Mouse (Mus musculus) neural tube, embryonic 11.5 days (tissue): ENCODE measurements at regions not wholly inside any gene's neighbourhood (a gene's known extent, or its start where the extent isn't known, plus 50 kb on each side); places are given as distances from the start of the nearest gene placed in this dataset.
A peak's percentile ranks its signal among the peaks of the same experiment; 100 is the strongest.

Source experiments
- ATAC-seq: fragments of 200-750 bp; cut with Nextera tagmentation; 2 replicates; pipeline ENCODE4 v1.8.0; 2017; ENCODE audit warnings: moderate number of reproducible peaks, mild to moderate bottlenecking, moderate TSS enrichment, moderate library complexity; ENCODE audit not compliant: insufficient read depth, low FRiP score, low TSS enrichment
- DNase-seq: peaks from one replicate; pipeline ENCODE4 v3.0.0-alpha.2; 2015; ENCODE audit warnings: low spot score
- H3K27ac ChIP-seq: fragments of 300-500 bp; sonication (generic); 2 replicates; pipeline ENCODE4 v1.5.1; 2014; ENCODE audit warnings: low read depth, mild to moderate bottlenecking, low read length
- H3K27me3 ChIP-seq: fragments of 300-500 bp; sonication (generic); 2 replicates; pipeline ENCODE4 v1.6.1; 2014; ENCODE audit warnings: mild to moderate bottlenecking, low read length, mixed read lengths; ENCODE audit not compliant: control insufficient read depth, insufficient read depth
- H3K36me3 ChIP-seq: fragments of 300-500 bp; sonication (generic); 2 replicates; pipeline ENCODE4 v1.6.1; 2014; ENCODE audit warnings: mild to moderate bottlenecking, low read length, moderate library complexity, mixed read lengths; ENCODE audit not compliant: control insufficient read depth, insufficient read depth
- H3K4me1 ChIP-seq: fragments of 300-500 bp; sonication (generic); 2 replicates; pipeline ENCODE4 v1.6.1; 2014; ENCODE audit warnings: low read length, mixed read lengths; ENCODE audit not compliant: control insufficient read depth, insufficient read depth
- H3K4me2 ChIP-seq: fragments of 300-500 bp; sonication (generic); 2 replicates; pipeline ENCODE4 v1.6.1; 2014; ENCODE audit warnings: low read depth, mild to moderate bottlenecking, moderate library complexity
- H3K4me3 ChIP-seq: fragments of 300-500 bp; sonication (generic); 2 replicates; pipeline ENCODE4 v1.5.1; 2014; ENCODE audit warnings: low read depth, low read length
- H3K9ac ChIP-seq: fragments of 300-500 bp; sonication (generic); 2 replicates; pipeline ENCODE4 v1.6.1; 2014; ENCODE audit warnings: mild to moderate bottlenecking, low read length
- H3K9me3 ChIP-seq: fragments of 300-500 bp; sonication (generic); 2 replicates; pipeline ENCODE4 v1.6.1; 2016; ENCODE audit warnings: low read length; ENCODE audit not compliant: control insufficient read depth
- WGBS: fragments of 180-500 bp; shearing (Covaris S2); extraction: QIAGEN DNeasy Blood & Tissue Kit; methylation state at CpG from one replicate; pipeline ENCODE4 v1.1.7; 2014; 5-methylcytosine and 5-hydroxymethylcytosine counted together

DNA sequence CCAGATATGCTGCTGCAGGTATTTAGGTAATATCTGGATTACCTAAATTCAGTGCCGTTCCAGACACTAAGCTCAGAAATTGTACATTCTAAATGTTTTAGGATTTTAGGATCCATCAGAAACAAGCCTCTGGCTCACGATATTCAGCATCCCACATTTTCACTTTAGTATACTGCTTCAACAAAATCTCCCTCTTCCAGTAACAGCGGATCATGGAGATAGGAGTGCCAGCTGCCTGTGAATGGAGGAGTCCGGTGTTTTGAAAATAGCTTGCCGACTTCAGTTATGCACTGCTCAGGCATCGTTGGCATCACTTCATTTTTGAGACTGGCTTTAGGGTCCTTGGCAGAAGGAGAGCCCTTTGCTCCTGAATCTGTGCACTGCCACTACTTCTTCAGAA, 2199.5 kb downstream of the 9330182O14Rik start:
- H3K9ac ChIP-seq, result no peak overlapping the region
- no peak overlapping the region for H3K4me2 ChIP-seq
- H3K4me3 ChIP-seq, result no peak overlapping the region
- ATAC-seq (no peak), DNase-seq (no peak)
- no peaks in the 10 kb centered on the region for H3K4me1 ChIP-seq
- H3K27me3 ChIP-seq, result no peaks in the 10 kb centered on the region
- 91% methylated on average over 6 of the region's 6 CpGs for WGBS
- H3K36me3 ChIP-seq, result no peaks in the 10 kb centered on the region
- H3K9me3 ChIP-seq, result no peaks in the 10 kb centered on the region
- no peak overlapping the region for H3K27ac ChIP-seq

- WGBS, result 92% methylated on average over 3 of the region's 3 CpGs
- no peaks in the 10 kb centered on the region for H3K36me3 ChIP-seq
Measured at GRCm38 (mm10) chr15:42346131-42346530, 2212.0 kb downstream of the 9330182O14Rik start.

DNA sequence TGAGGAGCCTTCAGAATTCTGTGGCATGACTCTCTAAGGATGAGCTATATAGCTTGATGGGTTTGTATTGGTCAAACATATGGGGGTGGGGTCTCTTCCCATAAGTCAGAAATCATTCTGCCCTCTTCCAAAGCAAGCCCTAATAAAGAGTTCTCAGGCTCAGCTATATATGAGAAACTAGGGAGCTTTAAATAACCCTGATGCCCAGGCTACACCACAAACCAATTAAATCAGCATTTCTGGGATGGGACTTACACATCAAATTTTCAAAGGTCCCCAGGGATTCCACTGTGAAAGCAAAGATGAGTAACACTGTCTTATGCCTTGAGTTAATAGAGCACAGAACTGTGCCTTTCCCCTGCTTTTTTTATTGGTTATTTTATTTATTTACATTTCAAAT, 2227.7 kb downstream of the 9330182O14Rik start:
- no peak overlapping the region for H3K4me3 ChIP-seq
- H3K4me2 ChIP-seq, result no peak overlapping the region
- no peaks in the 10 kb centered on the region for H3K9me3 ChIP-seq
- DNase-seq (no peak), ATAC-seq (peak; percentile 50; the same call in 1 of the 2 replicates)
- H3K4me1 ChIP-seq, result no peaks in the 10 kb centered on the region
- H3K27me3 ChIP-seq, result no peaks in the 10 kb centered on the region
- H3K27ac ChIP-seq, result no peak overlapping the region
- H3K9ac ChIP-seq, result no peak overlapping the region
- no peaks in the 10 kb centered on the region for H3K36me3 ChIP-seq

More at GRCm38 (mm10) chr15:42346131-42346530, 2212.0 kb downstream of the 9330182O14Rik start:
- Histone ChIP-seq H3K4me2 (no peak overlapping the region), H3K4me3 (no peak overlapping the region), H3K9ac (no peak overlapping the region), H3K4me1 (no peaks in the 10 kb centered on the region), H3K9me3 (no peaks in the 10 kb centered on the region), H3K27ac (no peak overlapping the region), H3K27me3 (no peaks in the 10 kb centered on the region)
- no peak for DNase-seq
- ATAC-seq, result no peak

- Histone ChIP-seq H3K4me1 (no peaks in the 10 kb centered on the region), H3K4me3 (no peak overlapping the region), H3K9me3 (no peaks in the 10 kb centered on the region), H3K27me3 (no peaks in the 10 kb centered on the region), H3K9ac (no peak overlapping the region), H3K27ac (no peak overlapping the region), H3K4me2 (no peak overlapping the region), H3K36me3 (no peaks in the 10 kb centered on the region)
- 97% methylated on average over 1 of the region's 1 CpGs for WGBS
- DNase-seq (no peak), ATAC-seq (no peak)
Measured at GRCm38 (mm10) chr15:42364979-42365378, 2230.8 kb downstream of the 9330182O14Rik start.

GRCm38 (mm10) chr15:42366796-42367195, 2232.6 kb downstream of the 9330182O14Rik start:
- no peaks in the 10 kb centered on the region for H3K27me3 ChIP-seq
- WGBS, result 44% methylated on average over 3 of the region's 3 CpGs
- H3K36me3 ChIP-seq, result no peaks in the 10 kb centered on the region
- no peak overlapping the region for H3K4me3 ChIP-seq
- H3K27ac ChIP-seq, result no peak overlapping the region
- no peak overlapping the region for H3K4me2 ChIP-seq
- no peaks in the 10 kb centered on the region for H3K9me3 ChIP-seq
- ATAC-seq (no peak), DNase-seq (no peak)
- H3K9ac ChIP-seq, result no peak overlapping the region
- H3K4me1 ChIP-seq, result no peaks in the 10 kb centered on the region

DNA sequence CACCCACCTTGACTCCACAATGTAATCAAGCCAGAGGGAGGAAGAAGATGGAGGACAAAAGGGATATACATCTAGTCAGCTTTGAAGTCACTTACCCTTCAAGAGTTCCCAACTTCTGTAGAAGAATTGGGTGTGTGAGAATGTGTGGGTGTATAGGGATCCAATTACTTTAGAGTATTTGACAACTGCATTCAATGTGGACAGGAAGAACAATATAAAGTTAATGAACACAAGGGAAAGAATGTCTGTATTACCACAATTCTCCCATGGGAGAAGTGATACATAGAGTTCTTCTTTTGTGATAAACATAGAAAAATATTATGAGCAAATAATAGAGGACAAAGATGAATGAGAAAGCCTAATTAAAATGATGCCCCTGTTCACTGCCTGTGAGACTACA, 2235.4 kb downstream of the 9330182O14Rik start:
- H3K4me1 ChIP-seq, result no peaks in the 10 kb centered on the region
- H3K4me3 ChIP-seq, result no peak overlapping the region
- H3K4me2 ChIP-seq, result no peak overlapping the region
- no peaks in the 10 kb centered on the region for H3K36me3 ChIP-seq
- DNase-seq, result no peak
- no peak overlapping the region for H3K27ac ChIP-seq
- no peak for ATAC-seq
- H3K9me3 ChIP-seq, result no peaks in the 10 kb centered on the region
- no peak overlapping the region for H3K9ac ChIP-seq
- H3K27me3 ChIP-seq, result no peaks in the 10 kb centered on the region

- H3K4me3 ChIP-seq, result no peak overlapping the region
- no peak overlapping the region for H3K27ac ChIP-seq
- H3K9ac ChIP-seq, result no peak overlapping the region
- ATAC-seq, result no peak
- no peaks in the 10 kb centered on the region for H3K4me1 ChIP-seq
- no peaks in the 10 kb centered on the region for H3K27me3 ChIP-seq
- H3K9me3 ChIP-seq, result no peaks in the 10 kb centered on the region
- WGBS, result 81% methylated on average over 1 of the region's 1 CpGs
- DNase-seq, result no peak
- no peaks in the 10 kb centered on the region for H3K36me3 ChIP-seq
- H3K4me2 ChIP-seq, result no peak overlapping the region
Measured at GRCm38 (mm10) chr15:42370044-42370443, 2235.9 kb downstream of the 9330182O14Rik start.

- no peaks in the 10 kb centered on the region for H3K27me3 ChIP-seq
- 92% methylated on average over 2 of the region's 2 CpGs for WGBS
- H3K4me2 ChIP-seq, result no peak overlapping the region
- no peak overlapping the region for H3K9ac ChIP-seq
- H3K9me3 ChIP-seq, result no peaks in the 10 kb centered on the region
- DNase-seq (peak; percentile 15), ATAC-seq (no peak)
- H3K4me3 ChIP-seq, result no peak overlapping the region
- no peaks in the 10 kb centered on the region for H3K4me1 ChIP-seq
- no peak overlapping the region for H3K27ac ChIP-seq
- no peaks in the 10 kb centered on the region for H3K36me3 ChIP-seq
Measured at GRCm38 (mm10) chr15:42372704-42373286, 2238.6 kb downstream of the 9330182O14Rik start.
